Mouse (Mus musculus) kidney, embryonic 15.5 days (tissue): Measurements from ENCODE around the gene Kiss1. TPM values are rescaled to one million over a fixed set of nuclear protein-coding genes. Genes with fewer than 3 reads are reported as not detected.
"Not testable (repeated sequence)": the region's sequence is repeated elsewhere in the genome, so short reads cannot be mapped to it uniquely, and the experiment has no call there.

ENCODE experiments used
- ATAC-seq: fragments of 200-750 bp; cut with Nextera tagmentation; replicated peaks from 2 replicates; pipeline ENCODE4 v1.8.0; 2017; ENCODE audit warnings: moderate TSS enrichment; ENCODE audit not compliant: low FRiP score
- H3K27ac ChIP-seq: fragments of 300-500 bp; sonication (generic); 2 replicates; pipeline ENCODE4 v1.5.1; 2015; ENCODE audit warnings: mild to moderate bottlenecking, inconsistent platforms
- H3K27me3 ChIP-seq: fragments of 300-500 bp; sonication (generic); 2 replicates; pipeline ENCODE4 v1.6.1; 2015; ENCODE audit warnings: inconsistent platforms
- H3K36me3 ChIP-seq: fragments of 300-500 bp; sonication (generic); 2 replicates; pipeline ENCODE4 v1.6.1; 2015; ENCODE audit warnings: inconsistent platforms
- H3K4me1 ChIP-seq: fragments of 300-500 bp; sonication (generic); 2 replicates; pipeline ENCODE4 v1.6.1; 2015; ENCODE audit warnings: inconsistent platforms
- H3K4me2 ChIP-seq: fragments of 300-500 bp; sonication (generic); 2 replicates; pipeline ENCODE4 v1.6.1; 2015; ENCODE audit warnings: moderate library complexity, mild to moderate bottlenecking, inconsistent platforms
- H3K4me3 ChIP-seq: fragments of 300-500 bp; sonication (generic); replicated peaks from 2 replicates; pipeline ENCODE4 v1.5.1; 2015; ENCODE audit warnings: mild to moderate bottlenecking, inconsistent platforms
- H3K9ac ChIP-seq: fragments of 300-500 bp; sonication (generic); 2 replicates; pipeline ENCODE4 v1.6.1; 2015; ENCODE audit warnings: mild to moderate bottlenecking, inconsistent platforms
- H3K9me3 ChIP-seq: fragments of 300-500 bp; sonication (generic); replicated peaks from 2 replicates; pipeline ENCODE4 v1.6.1; 2016; ENCODE audit warnings: inconsistent platforms
- WGBS: fragments of 180-500 bp; shearing (Covaris S2); methylation state at CpG from one replicate; pipeline ENCODE4 v1.1.7; 2015; ENCODE audit warnings: mixed read lengths; 5-methylcytosine and 5-hydroxymethylcytosine counted together
- polyA plus RNA-seq: library from polyadenylated mRNA; unstranded; fragments of >200 nt; fragmentation: Nextera tagmentation; extraction: Ambion mirVana; gene quantifications from 2 replicates; pipeline ENCODE4 v1.2.1, GENCODE M21; 2015

The Kiss1 gene
- polyA plus RNA-seq, 1 experiment from 2014 or later = not detected

DNA sequence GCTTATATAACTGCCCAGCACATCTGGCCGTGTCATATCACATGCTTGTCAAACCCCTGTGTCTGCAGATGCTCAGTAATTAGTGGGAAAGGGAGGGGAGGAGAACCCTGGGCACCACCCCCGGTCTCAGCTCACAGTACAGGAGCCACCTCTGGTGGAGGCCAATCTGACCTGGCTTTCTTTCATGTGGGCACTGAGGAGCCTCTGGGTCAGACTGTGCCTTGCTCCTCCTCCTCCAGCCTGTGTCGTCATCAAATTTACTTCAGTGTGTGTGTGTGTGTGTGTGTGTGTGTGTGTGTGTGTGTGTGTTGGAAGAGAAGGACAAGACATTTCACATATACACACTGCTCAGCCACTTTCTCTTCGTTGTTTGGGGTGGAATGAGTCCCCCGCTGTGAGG, 1.7 kb downstream of the Kiss1 start:
- WGBS = 34% methylated on average over 5 of the region's 5 CpGs
- H3K27me3 ChIP-seq = peaks cover 12% of the 10 kb centered on the region
- no peak overlapping the region for H3K4me3 ChIP-seq
- peaks cover 6% of the 10 kb centered on the region; the same call in 1 of the 2 replicates for H3K4me1 ChIP-seq
- H3K4me2 ChIP-seq = no peak overlapping the region
- no peaks in the 10 kb centered on the region for H3K36me3 ChIP-seq
- H3K9me3 ChIP-seq = no peaks in the 10 kb centered on the region
- no peak overlapping the region for H3K9ac ChIP-seq
- ATAC-seq = 0 out of 2 replicates have a peak, but pooled peaks have one; percentile 47
- H3K27ac ChIP-seq = no peak overlapping the region

DNA sequence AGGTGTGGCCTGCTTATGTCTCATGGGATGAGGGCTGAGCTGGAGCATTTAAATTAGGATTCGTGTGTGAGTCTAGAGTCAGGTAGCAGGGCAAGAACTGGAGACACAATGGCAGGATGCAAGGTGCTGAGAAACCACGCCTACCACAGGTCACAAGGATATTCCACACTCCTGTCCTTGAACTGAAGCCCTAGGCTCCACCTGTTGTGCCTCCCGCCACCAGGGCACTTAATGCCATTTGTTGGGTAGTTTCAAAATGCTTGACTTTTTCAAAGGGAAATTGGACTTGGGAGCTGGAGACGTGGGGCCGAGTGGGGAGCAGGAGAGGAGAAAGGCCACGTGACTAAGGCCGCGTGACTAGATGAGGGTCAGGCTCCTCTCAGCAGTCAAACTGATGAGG, 4.3 kb downstream of the Kiss1 start:
- Histone ChIP-seq H3K9ac (no peak overlapping the region), H3K27me3 (peaks cover 37% of the 10 kb centered on the region), H3K4me3 (no peak overlapping the region), H3K36me3 (no peaks in the 10 kb centered on the region), H3K27ac (no peak overlapping the region), H3K9me3 (no peaks in the 10 kb centered on the region), H3K4me1 (peaks cover 13% of the 10 kb centered on the region), H3K4me2 (no peak overlapping the region)
- 77% methylated on average over 8 of the region's 8 CpGs for WGBS
- ATAC-seq = no peak

- no peaks in the 10 kb centered on the region for H3K9me3 ChIP-seq
- H3K36me3 ChIP-seq = no peaks in the 10 kb centered on the region
- no peak overlapping the region for H3K4me2 ChIP-seq
- no peak for ATAC-seq
- H3K27ac ChIP-seq = no peak overlapping the region
- no peak overlapping the region for H3K9ac ChIP-seq
- H3K27me3 ChIP-seq = peaks cover 43% of the 10 kb centered on the region
- WGBS = 57% methylated on average over 5 of the region's 5 CpGs
- H3K4me3 ChIP-seq = no peak overlapping the region
- peaks cover 13% of the 10 kb centered on the region for H3K4me1 ChIP-seq
Observed at GRCm38 (mm10) chr1:133327094-133327493, 5.4 kb downstream of the Kiss1 start.

DNA sequence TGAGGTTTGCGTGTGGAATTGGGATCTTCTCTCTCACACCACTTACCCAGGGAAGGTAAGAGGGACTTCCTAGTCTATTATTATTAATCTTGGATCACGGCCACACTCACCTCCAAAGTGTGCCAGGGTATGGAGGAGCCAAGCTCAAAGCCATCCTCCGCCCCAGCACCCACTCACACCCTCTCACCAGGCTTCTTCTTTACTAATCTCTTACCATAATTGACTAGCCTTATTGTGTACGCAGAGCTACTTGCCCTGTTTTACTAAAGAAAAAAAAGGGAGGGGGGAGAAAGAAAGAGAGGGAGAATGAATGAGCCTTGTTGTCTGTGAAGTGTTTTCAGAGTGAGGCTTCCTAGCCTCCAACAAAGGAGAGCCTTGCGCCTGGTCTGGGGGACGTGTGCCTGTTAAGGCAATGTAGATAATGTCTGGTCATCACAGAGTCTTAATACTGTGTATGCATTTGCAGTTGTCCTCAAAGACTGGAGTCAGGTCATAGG, 6.7 kb downstream of the Kiss1 start:
- ATAC-seq = no peak
- no peak overlapping the region for H3K27ac ChIP-seq
- H3K36me3 ChIP-seq = no peaks in the 10 kb centered on the region

DNA sequence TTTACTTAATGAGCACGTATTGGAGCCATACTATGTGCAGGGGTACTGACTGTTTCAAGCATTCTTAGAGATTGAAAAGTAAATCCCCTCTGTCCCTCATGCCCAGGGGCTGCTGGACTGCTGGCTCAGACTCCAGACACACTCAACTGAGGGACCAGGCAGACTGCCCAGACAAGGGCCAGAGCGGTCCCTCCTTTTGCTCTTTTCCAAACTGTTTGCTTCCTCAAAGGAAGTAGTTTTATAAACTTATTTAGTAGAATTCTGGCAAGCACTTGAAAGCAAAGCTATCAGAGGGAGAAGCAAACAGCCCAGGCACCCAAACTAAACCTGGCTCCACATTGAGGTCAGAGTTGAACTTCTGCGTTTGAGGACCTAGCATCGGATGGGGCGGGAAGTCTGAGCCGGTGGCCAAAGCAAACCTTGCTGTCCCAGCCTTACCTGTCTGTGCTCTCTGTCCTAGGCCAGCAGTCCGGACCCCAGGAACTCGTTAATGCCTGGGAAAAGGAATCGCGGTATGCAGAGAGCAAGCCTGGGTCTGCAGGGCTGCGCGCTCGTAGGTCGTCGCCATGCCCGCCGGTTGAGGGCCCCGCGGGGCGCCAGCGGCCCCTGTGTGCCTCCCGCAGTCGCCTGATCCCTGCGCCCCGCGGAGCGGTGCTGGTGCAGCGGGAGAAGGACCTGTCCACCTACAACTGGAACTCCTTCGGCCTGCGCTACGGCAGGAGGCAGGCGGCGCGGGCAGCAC, 7.4 kb downstream of the Kiss1 start:
- Histone ChIP-seq H3K4me1 (peaks cover 8% of the 10 kb centered on the region), H3K36me3 (no peaks in the 10 kb centered on the region), H3K27ac (no peak overlapping the region), H3K4me2 (peak overlapping the region; percentile 61), H3K27me3 (peaks cover 43% of the 10 kb centered on the region), H3K4me3 (peak overlapping the region; percentile 31), H3K9me3 (no peaks in the 10 kb centered on the region), H3K9ac (0 out of 2 replicates have a peak overlapping the region, but pooled peaks have one; percentile 15)
- 8% methylated on average over 34 of the region's 34 CpGs for WGBS
- ATAC-seq = no peak; the same call in 1 of the 2 replicates

More for the DNA sequence above, 6.7 kb downstream of the Kiss1 start:
- H3K4me3 ChIP-seq = no peak overlapping the region
- H3K4me1 ChIP-seq = peaks cover 8% of the 10 kb centered on the region
- H3K27me3 ChIP-seq = peaks cover 43% of the 10 kb centered on the region
- H3K4me2 ChIP-seq = no peak overlapping the region
- 91% methylated on average over 6 of the region's 6 CpGs for WGBS
- H3K9me3 ChIP-seq = no peaks in the 10 kb centered on the region
- no peak overlapping the region for H3K9ac ChIP-seq

GRCm38 (mm10) chr1:133329638-133329964, 7.9 kb downstream of the Kiss1 start:
- 28% methylated on average over 7 of the region's 7 CpGs for WGBS
- ATAC-seq = no peak
- H3K4me3 ChIP-seq = peak overlapping the region; percentile 31
- peaks cover 43% of the 10 kb centered on the region for H3K27me3 ChIP-seq
- H3K9me3 ChIP-seq = no peaks in the 10 kb centered on the region
- H3K4me2 ChIP-seq = peak overlapping the region; percentile 61
- H3K27ac ChIP-seq = no peak overlapping the region
- no peaks in the 10 kb centered on the region for H3K36me3 ChIP-seq
- H3K9ac ChIP-seq = 0 out of 2 replicates have a peak overlapping the region, but pooled peaks have one; percentile 15
- H3K4me1 ChIP-seq = peaks cover 8% of the 10 kb centered on the region

DNA sequence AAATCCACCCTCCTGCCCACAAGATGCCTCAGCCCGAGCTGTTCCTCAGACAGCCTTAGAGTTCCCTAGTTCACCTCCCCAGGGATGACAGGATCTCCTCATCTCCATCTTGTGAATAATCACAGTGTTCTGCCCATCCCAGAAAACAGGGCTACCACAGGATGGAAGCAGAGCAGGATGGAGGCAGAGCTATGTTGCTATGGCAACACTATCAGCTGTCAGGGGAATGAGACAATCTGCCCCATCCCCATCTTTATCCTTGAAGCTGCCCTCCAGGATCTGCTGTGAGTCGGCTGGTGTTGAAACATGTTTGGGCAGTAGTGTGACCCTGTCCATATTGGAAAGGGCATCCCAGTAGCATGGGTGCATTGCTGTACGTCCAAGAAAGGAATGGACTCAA, 9.5 kb downstream of the Kiss1 start:
- WGBS = 75% methylated on average over 3 of the region's 3 CpGs
- Histone ChIP-seq H3K27me3 (peaks cover 43% of the 10 kb centered on the region), H3K9ac (no peak overlapping the region), H3K9me3 (no peaks in the 10 kb centered on the region), H3K4me3 (no peak overlapping the region), H3K4me1 (peaks cover 8% of the 10 kb centered on the region), H3K27ac (no peak overlapping the region), H3K4me2 (no peak overlapping the region), H3K36me3 (no peaks in the 10 kb centered on the region)
- ATAC-seq = no peak

DNA sequence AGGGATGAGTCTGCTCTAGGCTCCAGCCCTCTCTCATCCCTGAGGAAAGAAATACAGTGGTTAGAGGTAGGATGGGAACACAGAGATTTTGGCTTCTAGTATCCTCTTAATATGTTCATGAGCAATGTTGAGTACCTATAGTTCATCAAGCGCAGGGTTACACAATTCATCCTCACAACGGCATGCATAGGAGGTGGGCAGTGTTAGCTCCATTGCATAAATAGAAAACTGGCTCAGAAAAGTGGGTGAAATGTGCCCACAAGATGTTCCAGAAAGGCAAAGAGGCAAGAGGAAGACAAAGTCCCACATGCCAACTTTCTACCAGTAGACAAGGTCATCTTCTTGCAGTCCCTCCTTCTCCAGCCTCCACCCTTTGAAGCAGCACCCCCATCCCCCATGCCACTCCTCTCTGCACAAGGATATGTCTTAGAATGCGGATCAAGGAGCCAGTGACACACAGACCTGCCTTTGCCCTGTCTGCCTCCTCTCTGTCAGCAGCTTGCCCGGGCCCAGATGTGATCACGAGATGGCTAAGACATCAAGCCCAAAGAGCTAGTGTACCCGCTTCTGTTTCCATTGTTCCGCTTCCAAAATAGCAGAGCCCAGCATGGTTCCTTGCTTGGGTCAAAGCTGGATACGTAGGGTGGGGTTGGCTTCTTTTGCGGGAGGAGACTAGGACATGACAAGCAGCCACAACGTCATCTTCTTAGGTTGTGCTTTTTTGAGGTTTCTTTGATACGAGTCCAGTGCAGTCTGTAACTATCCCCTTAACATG, 11.2 kb downstream of the Kiss1 start:
- no peak overlapping the region for H3K9ac ChIP-seq
- ATAC-seq = no peak
- H3K27ac ChIP-seq = no peak overlapping the region
- peaks cover 36% of the 10 kb centered on the region for H3K27me3 ChIP-seq
- H3K4me1 ChIP-seq = peaks cover 8% of the 10 kb centered on the region
- no peak overlapping the region for H3K4me2 ChIP-seq
- H3K4me3 ChIP-seq = no peak overlapping the region
- H3K36me3 ChIP-seq = no peaks in the 10 kb centered on the region
- WGBS = 91% methylated on average over 11 of the region's 11 CpGs
- no peaks in the 10 kb centered on the region for H3K9me3 ChIP-seq

DNA sequence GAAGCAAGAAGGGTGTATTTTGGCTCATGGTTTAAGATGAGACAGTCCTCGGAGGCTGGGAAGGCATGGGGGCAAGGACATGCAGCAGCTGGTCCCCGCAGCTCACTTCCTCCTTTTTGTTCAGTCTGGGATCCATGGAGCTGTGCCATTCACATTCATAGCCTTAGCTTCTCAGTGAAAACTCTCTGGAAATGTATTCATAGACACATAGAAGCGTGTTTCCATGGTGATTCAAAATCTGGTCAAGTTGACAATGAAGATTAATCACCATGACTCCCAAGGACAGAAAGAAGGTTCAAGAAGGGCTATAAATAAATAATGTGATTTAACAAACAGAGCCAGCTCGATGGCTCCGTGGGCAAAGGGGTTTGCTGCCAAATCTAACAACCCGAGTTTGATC, 12.3 kb downstream of the Kiss1 start:
- no peak overlapping the region for H3K4me3 ChIP-seq
- WGBS = 85% methylated on average over 6 of the region's 6 CpGs
- peaks cover 8% of the 10 kb centered on the region for H3K4me1 ChIP-seq
- H3K36me3 ChIP-seq = no peaks in the 10 kb centered on the region
- no peaks in the 10 kb centered on the region for H3K9me3 ChIP-seq
- ATAC-seq = no peak
- H3K9ac ChIP-seq = no peak overlapping the region
- H3K27me3 ChIP-seq = peaks cover 25% of the 10 kb centered on the region
- no peak overlapping the region for H3K4me2 ChIP-seq
- H3K27ac ChIP-seq = no peak overlapping the region

- H3K4me2 ChIP-seq, H3K9ac ChIP-seq, H3K4me1 ChIP-seq, ATAC-seq, H3K27me3 ChIP-seq, H3K27ac ChIP-seq, H3K4me3 ChIP-seq, H3K36me3 ChIP-seq, H3K9me3 ChIP-seq: not testable (repeated sequence)
- WGBS = 64% methylated on average over 1 of the region's 1 CpGs
Observed at GRCm38 (mm10) chr1:133340403-133340802, 18.7 kb downstream of the Kiss1 start.

DNA sequence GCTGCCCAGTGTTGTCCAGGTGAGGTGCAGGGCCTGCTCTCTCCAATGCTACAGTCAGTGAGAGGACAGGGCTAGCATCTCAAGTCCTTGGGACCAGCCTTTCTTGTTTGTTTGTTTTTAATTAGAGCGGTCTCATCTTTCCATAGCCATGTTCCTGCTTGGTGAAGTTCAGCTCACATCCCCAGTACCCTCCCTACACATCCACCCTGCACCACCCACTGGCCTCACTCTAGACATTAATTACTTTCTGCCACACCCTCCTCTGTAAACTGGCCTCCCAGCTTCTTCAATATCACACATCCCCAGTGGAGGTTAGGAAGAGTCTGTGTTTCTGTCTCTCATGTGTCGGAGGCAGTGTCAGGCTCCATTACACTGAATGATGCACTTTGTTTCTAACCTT, 22.7 kb downstream of the Kiss1 start:
- Histone ChIP-seq H3K4me1 (peaks cover 5% of the 10 kb centered on the region; the same call in 1 of the 2 replicates), H3K9me3 (no peaks in the 10 kb centered on the region), H3K4me2 (no peak overlapping the region), H3K27me3 (no peaks in the 10 kb centered on the region), H3K9ac (no peak overlapping the region), H3K36me3 (no peaks in the 10 kb centered on the region), H3K4me3 (no peak overlapping the region), H3K27ac (no peak overlapping the region)
- WGBS = 74% methylated on average over 2 of the region's 2 CpGs
- no peak; the same call in 1 of the 2 replicates for ATAC-seq

DNA sequence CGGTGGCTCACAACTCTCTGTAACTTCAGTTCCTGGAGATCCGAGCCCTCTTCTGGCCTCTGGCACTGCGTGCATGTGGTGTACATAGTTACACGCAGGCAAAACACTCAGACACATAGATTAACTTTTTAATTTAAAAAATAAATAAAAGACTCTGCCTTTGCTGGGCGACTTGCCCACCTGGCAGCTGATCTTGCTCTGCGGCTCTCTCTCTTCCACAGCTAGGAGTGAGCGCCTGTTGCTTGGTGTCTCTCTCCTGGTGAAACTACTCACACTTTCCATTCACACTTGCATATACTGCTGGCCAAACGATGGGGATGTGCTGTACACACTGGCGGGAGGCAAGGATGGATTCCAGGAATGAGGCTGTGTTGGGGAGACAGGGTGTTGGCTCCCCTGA, 24.9 kb downstream of the Kiss1 start:
- no peak overlapping the region for H3K4me2 ChIP-seq
- no peaks in the 10 kb centered on the region for H3K27me3 ChIP-seq
- H3K27ac ChIP-seq = no peak overlapping the region
- H3K9me3 ChIP-seq = no peaks in the 10 kb centered on the region
- H3K36me3 ChIP-seq = no peaks in the 10 kb centered on the region
- H3K9ac ChIP-seq = no peak overlapping the region
- ATAC-seq = no peak
- no peak overlapping the region for H3K4me3 ChIP-seq
- peaks cover 11% of the 10 kb centered on the region for H3K4me1 ChIP-seq
- 86% methylated on average over 9 of the region's 9 CpGs for whole genome bisulfite sequencing
